Mouse (Mus musculus): ENCODE data around the gene Prim2.

GRCm38 (mm10) chr1:33458950-33459349 is 210.6 kb downstream of the Prim2 start:
- no peak for TF ChIP-seq CTCF (IDR thresholded peaks at IDR 0.05; ENCODE audit: low read depth, low read length)
- TF ChIP-seq GATA1 (IDR thresholded peaks at IDR 0.05; ENCODE audit: borderline replicate concordance, low read length), result no peak
